Mouse (Mus musculus): ENCODE results near the gene Dnajc7.
"Not testable (repeated sequence)": the region's sequence is repeated elsewhere in the genome, so short reads cannot be mapped to it uniquely, and the experiment has no call there.

DNA sequence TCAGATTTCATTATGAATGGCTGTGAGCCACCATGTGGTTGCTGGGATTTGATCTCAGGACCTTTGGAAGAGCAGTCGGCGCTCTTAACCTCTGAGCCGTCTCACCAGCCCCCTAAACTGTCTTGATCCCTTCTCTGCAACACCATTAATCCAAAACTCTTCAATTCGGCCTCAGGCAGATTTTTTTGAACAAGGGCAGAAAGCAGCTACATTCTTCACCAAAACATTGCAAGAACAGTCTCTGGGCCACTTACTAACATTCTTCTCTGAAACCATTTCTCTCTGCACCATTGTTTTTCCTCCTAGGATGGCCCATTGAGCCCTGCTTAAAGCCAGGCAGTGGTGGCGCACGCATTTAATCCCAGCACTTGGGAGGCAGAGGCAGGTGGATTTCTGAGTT is 85.1 kb downstream of the Dnajc7 start:
- not testable (repeated sequence) for TF ChIP-seq POLR2A (IDR thresholded peaks at IDR 0.05; ENCODE audit: insufficient read length, low read depth); REST (IDR thresholded peaks at IDR 0.05; ENCODE audit: insufficient read depth, insufficient read length); E2F4 (IDR thresholded peaks at IDR 0.05; ENCODE audit: insufficient read depth); SRF (IDR thresholded peaks at IDR 0.05; ENCODE audit: control insufficient read depth, insufficient read length, low read depth); USF1 (IDR thresholded peaks at IDR 0.05; ENCODE audit: low read depth); MYOD1 (IDR thresholded peaks at IDR 0.05; ENCODE audit: control insufficient read depth in 1 of 3, insufficient read length in 2 of 3, low read depth in 2 of 3); POLR2AphosphoS2 (IDR thresholded peaks at IDR 0.05; ENCODE audit: insufficient read length, low read depth); CEBPB (IDR thresholded peaks at IDR 0.05; ENCODE audit: insufficient read depth, poor library complexity, severe bottlenecking); MAX (IDR thresholded peaks at IDR 0.05; ENCODE audit: low read depth); TCF12 (IDR thresholded peaks at IDR 0.05; ENCODE audit: insufficient read depth, poor library complexity, severe bottlenecking); MYOG (IDR thresholded peaks at IDR 0.05; ENCODE audit: control insufficient read depth in 1 of 3, insufficient read depth in 1 of 3, insufficient read length in 2 of 3, low read depth in 2 of 3); TCF3 (IDR thresholded peaks at IDR 0.05; ENCODE audit: insufficient read length, low read depth)
